Mouse (Mus musculus): ENCODE measurements at regions not wholly inside any gene's neighbourhood (a gene's known extent, or its start where the extent isn't known, plus 50 kb on each side); places are given as distances from the start of the nearest gene placed in this dataset.

- H3K9me3 ChIP-seq (ENCODE audit: control insufficient read depth, low read length): no peaks in the 10 kb centered on the region
- ATAC-seq (ENCODE audit: low read depth): no peak
- H3K27ac ChIP-seq (ENCODE audit: low read depth, low read length): no peak overlapping the region
- H3K27me3 ChIP-seq (ENCODE audit: control insufficient read depth, insufficient read depth, low read length): no peaks in the 10 kb centered on the region
- no peak overlapping the region for H3K4me2 ChIP-seq (ENCODE audit: low read depth, low read length)
- H3K4me3 ChIP-seq (ENCODE audit: low read depth, low read length): no peak overlapping the region
- H3K9ac ChIP-seq (replicated peaks; ENCODE audit: low read depth, low read length): no peak overlapping the region
- no peaks in the 10 kb centered on the region for H3K36me3 ChIP-seq (ENCODE audit: control insufficient read depth, insufficient read depth, low read length)
- no peaks in the 10 kb centered on the region for H3K4me1 ChIP-seq (ENCODE audit: control insufficient read depth, insufficient read depth, low read length)
- 65% methylated on average over 4 of the region's 4 CpGs for WGBS
These were observed 142.4 kb downstream of the Enc1 start for GRCm38 (mm10) chr13:97383351-97383750.

DNA sequence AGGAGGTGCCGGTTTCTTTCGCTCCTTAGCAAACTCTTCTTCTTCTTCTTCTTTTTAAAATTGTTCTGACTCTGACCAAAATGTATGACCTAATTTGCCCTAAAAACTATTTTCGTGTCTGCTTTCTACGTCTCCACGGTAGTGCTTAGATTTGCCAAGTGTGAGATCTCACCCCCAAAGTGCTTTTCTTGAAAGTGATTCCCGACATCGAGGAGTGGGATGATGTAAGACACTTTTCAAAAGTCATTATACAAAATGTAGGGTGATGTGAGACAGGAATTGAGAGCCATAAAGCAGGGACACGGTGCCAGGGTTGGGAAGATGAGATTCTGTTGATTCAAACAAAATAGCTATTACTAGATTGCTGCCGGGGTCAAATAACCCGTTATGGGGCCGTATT, 139.5 kb downstream of the Enc1 start:
- no peak overlapping the region for H3K4me2 ChIP-seq (ENCODE audit: low read depth, low read length)
- no peaks in the 10 kb centered on the region for H3K36me3 ChIP-seq (ENCODE audit: control insufficient read depth, insufficient read depth, low read length)
- 78% methylated on average over 11 of the region's 11 CpGs for WGBS
- no peaks in the 10 kb centered on the region for H3K9me3 ChIP-seq (ENCODE audit: control insufficient read depth, low read length)
- H3K27me3 ChIP-seq (ENCODE audit: control insufficient read depth, insufficient read depth, low read length): no peaks in the 10 kb centered on the region
- H3K9ac ChIP-seq (replicated peaks; ENCODE audit: low read depth, low read length): no peak overlapping the region
- no peak overlapping the region for H3K4me3 ChIP-seq (ENCODE audit: low read depth, low read length)
- no peak overlapping the region for H3K27ac ChIP-seq (ENCODE audit: low read depth, low read length)
- no peak for ATAC-seq (ENCODE audit: low read depth)
- H3K4me1 ChIP-seq (ENCODE audit: control insufficient read depth, insufficient read depth, low read length): no peaks in the 10 kb centered on the region

- 74% methylated on average over 6 of the region's 6 CpGs for WGBS
- Histone ChIP-seq H3K27me3 (ENCODE audit: control insufficient read depth, insufficient read depth, low read length) (no peaks in the 10 kb centered on the region), H3K4me2 (ENCODE audit: low read depth, low read length) (no peak overlapping the region), H3K4me1 (ENCODE audit: control insufficient read depth, insufficient read depth, low read length) (no peaks in the 10 kb centered on the region), H3K36me3 (ENCODE audit: control insufficient read depth, insufficient read depth, low read length) (no peaks in the 10 kb centered on the region), H3K4me3 (ENCODE audit: low read depth, low read length) (no peak overlapping the region), H3K9me3 (ENCODE audit: control insufficient read depth, low read length) (no peaks in the 10 kb centered on the region), H3K9ac (replicated peaks; ENCODE audit: low read depth, low read length) (no peak overlapping the region), H3K27ac (ENCODE audit: low read depth, low read length) (peak overlapping the region; percentile 28; the same call in 1 of the 2 replicates)
- ATAC-seq (ENCODE audit: low read depth): no peak
These were observed 135.3 kb downstream of the Enc1 start for GRCm38 (mm10) chr13:97376232-97376523.

DNA sequence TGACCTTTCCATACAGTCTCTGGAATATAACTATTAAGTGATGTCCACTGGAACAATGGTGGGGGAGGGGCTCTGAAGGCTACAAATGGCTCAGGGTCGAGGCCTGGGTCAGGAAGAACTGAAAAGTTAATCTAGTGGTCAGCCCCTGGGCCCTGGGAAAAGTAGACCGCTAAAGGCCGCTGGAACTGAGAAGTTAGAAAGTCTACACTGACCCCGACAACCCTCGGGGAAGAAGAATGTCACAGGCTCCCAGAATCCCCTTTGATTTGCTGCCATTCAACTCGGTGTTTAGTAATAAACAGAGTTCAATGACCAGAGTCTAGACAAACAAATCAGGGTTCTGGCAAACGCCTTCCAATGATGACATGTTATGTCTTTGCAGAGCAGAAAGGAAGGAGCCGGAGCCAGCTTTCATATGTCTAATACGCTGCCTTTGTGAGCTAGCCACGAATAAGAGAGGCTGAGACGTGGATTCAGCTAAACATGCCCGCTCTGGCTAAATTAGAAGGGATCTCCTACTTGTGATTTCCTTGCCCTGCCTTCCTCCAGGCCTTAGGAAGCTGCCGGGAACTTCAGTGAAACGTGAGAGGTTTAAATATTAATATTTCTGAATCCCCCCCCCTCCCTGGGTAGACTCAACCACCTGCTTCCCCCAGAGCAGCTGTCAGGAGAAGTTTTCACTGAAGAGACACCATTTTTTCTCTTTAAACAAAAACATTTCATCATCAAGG, 134.8 kb downstream of the Enc1 start:
- no peaks in the 10 kb centered on the region for H3K9me3 ChIP-seq (ENCODE audit: control insufficient read depth, low read length)
- no peaks in the 10 kb centered on the region for H3K27me3 ChIP-seq (ENCODE audit: control insufficient read depth, insufficient read depth, low read length)
- WGBS: 31% methylated on average over 14 of the region's 14 CpGs
- no peaks in the 10 kb centered on the region for H3K4me1 ChIP-seq (ENCODE audit: control insufficient read depth, insufficient read depth, low read length)
- H3K4me3 ChIP-seq (ENCODE audit: low read depth, low read length): no peak overlapping the region
- no peak overlapping the region for H3K4me2 ChIP-seq (ENCODE audit: low read depth, low read length)
- no peak overlapping the region for H3K27ac ChIP-seq (ENCODE audit: low read depth, low read length)
- no peaks in the 10 kb centered on the region for H3K36me3 ChIP-seq (ENCODE audit: control insufficient read depth, insufficient read depth, low read length)
- ATAC-seq (ENCODE audit: low read depth): no peak
- no peak overlapping the region for H3K9ac ChIP-seq (replicated peaks; ENCODE audit: low read depth, low read length)

DNA sequence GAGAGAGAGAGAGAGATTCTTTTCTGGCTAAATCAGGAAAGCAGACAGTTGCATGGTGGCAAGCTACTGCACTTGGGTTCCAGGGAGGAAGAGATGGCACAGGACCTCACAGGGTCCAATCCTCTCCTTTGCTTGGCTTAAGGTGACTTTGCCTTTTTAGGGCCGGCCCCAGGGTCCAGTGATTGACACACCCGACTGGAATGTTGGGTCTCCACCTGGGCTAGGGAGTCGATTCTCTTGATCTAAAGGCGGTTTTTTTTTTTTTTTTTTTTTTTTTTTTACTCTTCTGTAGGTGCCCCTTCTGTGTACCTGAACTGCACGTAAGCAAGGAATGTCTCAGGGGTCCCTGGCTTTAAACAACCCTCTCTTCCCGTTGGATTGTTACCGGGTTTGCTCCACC, 131.4 kb downstream of the Enc1 start:
- no peaks in the 10 kb centered on the region for H3K36me3 ChIP-seq (ENCODE audit: control insufficient read depth, insufficient read depth, low read length)
- 61% methylated on average over 6 of the region's 7 CpGs for WGBS
- no peak for ATAC-seq (ENCODE audit: low read depth)
- no peaks in the 10 kb centered on the region for H3K9me3 ChIP-seq (ENCODE audit: control insufficient read depth, low read length)
- no peaks in the 10 kb centered on the region for H3K27me3 ChIP-seq (ENCODE audit: control insufficient read depth, insufficient read depth, low read length)
- no peaks in the 10 kb centered on the region for H3K4me1 ChIP-seq (ENCODE audit: control insufficient read depth, insufficient read depth, low read length)
- H3K9ac ChIP-seq (replicated peaks; ENCODE audit: low read depth, low read length): no peak overlapping the region
- H3K27ac ChIP-seq (ENCODE audit: low read depth, low read length): no peak overlapping the region
- H3K4me3 ChIP-seq (ENCODE audit: low read depth, low read length): no peak overlapping the region
- H3K4me2 ChIP-seq (ENCODE audit: low read depth, low read length): no peak overlapping the region

DNA sequence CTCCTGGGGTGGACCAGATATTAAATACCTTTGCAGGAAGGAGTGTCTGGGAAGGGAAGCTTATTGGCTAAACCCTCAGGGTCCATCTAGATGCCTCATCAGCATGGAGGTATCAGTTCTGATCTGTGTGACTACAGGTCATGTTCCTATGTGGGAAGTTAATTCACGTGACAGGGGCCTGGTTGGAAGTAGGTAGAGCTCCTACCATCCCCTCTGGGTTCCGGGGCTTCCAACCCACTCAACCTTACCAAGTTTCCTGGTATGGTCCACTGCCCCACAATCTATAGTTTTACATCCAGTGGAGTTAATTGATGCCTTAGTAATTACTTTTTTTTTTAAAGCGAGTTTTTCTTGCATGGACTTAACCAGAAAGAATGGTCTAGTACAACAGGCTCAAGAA, 130.3 kb downstream of the Enc1 start:
- ATAC-seq (ENCODE audit: low read depth): no peak
- Histone ChIP-seq H3K4me3 (ENCODE audit: low read depth, low read length) (no peak overlapping the region), H3K4me2 (ENCODE audit: low read depth, low read length) (no peak overlapping the region), H3K36me3 (ENCODE audit: control insufficient read depth, insufficient read depth, low read length) (no peaks in the 10 kb centered on the region), H3K27ac (ENCODE audit: low read depth, low read length) (no peak overlapping the region), H3K9ac (replicated peaks; ENCODE audit: low read depth, low read length) (no peak overlapping the region), H3K4me1 (ENCODE audit: control insufficient read depth, insufficient read depth, low read length) (no peaks in the 10 kb centered on the region), H3K9me3 (ENCODE audit: control insufficient read depth, low read length) (no peaks in the 10 kb centered on the region), H3K27me3 (ENCODE audit: control insufficient read depth, insufficient read depth, low read length) (no peaks in the 10 kb centered on the region)
- WGBS: 87% methylated on average over 3 of the region's 3 CpGs

DNA sequence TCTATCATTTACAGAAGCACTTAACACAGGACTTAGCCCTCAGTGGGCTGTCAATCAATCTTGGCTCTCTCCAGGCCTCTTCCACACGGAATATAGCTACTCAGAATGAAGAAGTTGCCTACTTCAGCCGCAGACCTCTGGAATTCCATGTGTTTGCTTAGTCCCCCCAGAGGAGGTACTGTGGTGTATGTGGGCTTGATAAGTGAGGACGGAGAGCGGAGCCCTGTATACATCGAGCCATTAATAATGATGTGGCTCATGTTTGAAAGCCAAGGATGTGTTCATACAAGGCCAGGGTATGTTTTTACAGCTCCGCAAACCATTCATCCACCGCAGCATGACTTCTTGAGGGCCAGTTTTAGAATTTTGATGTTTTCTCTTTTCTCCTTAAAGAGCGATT, 125.8 kb downstream of the Enc1 start:
- no peak overlapping the region for H3K27ac ChIP-seq (ENCODE audit: low read depth, low read length)
- H3K4me2 ChIP-seq (ENCODE audit: low read depth, low read length): no peak overlapping the region
- H3K9ac ChIP-seq (replicated peaks; ENCODE audit: low read depth, low read length): no peak overlapping the region
- H3K4me1 ChIP-seq (ENCODE audit: control insufficient read depth, insufficient read depth, low read length): peaks cover 10% of the 10 kb centered on the region; the same call in 1 of the 2 replicates
- H3K9me3 ChIP-seq (ENCODE audit: control insufficient read depth, low read length): no peaks in the 10 kb centered on the region
- WGBS: 80% methylated on average over 8 of the region's 8 CpGs
- no peaks in the 10 kb centered on the region for H3K27me3 ChIP-seq (ENCODE audit: control insufficient read depth, insufficient read depth, low read length)
- no peak overlapping the region for H3K4me3 ChIP-seq (ENCODE audit: low read depth, low read length)
- ATAC-seq (ENCODE audit: low read depth): no peak
- no peaks in the 10 kb centered on the region for H3K36me3 ChIP-seq (ENCODE audit: control insufficient read depth, insufficient read depth, low read length)

GRCm38 (mm10) chr13:97365557-97366244, 124.8 kb downstream of the Enc1 start:
- no peak overlapping the region for H3K9ac ChIP-seq (replicated peaks; ENCODE audit: low read depth, low read length)
- peak; percentile 88 for ATAC-seq (ENCODE audit: low read depth)
- no peaks in the 10 kb centered on the region for H3K36me3 ChIP-seq (ENCODE audit: control insufficient read depth, insufficient read depth, low read length)
- 18% methylated on average over 18 of the region's 18 CpGs for WGBS
- peaks cover 10% of the 10 kb centered on the region; the same call in 1 of the 2 replicates for H3K4me1 ChIP-seq (ENCODE audit: control insufficient read depth, insufficient read depth, low read length)
- no peak overlapping the region for H3K4me3 ChIP-seq (ENCODE audit: low read depth, low read length)
- H3K27me3 ChIP-seq (ENCODE audit: control insufficient read depth, insufficient read depth, low read length): no peaks in the 10 kb centered on the region
- H3K27ac ChIP-seq (ENCODE audit: low read depth, low read length): no peak overlapping the region; the same call in 1 of the 2 replicates
- H3K9me3 ChIP-seq (ENCODE audit: control insufficient read depth, low read length): no peaks in the 10 kb centered on the region
- no peak overlapping the region for H3K4me2 ChIP-seq (ENCODE audit: low read depth, low read length)

GRCm38 (mm10) chr13:97365004-97365403, 124.1 kb downstream of the Enc1 start:
- H3K4me3 ChIP-seq (ENCODE audit: low read depth, low read length): no peak overlapping the region
- H3K36me3 ChIP-seq (ENCODE audit: control insufficient read depth, insufficient read depth, low read length): no peaks in the 10 kb centered on the region
- no peaks in the 10 kb centered on the region for H3K27me3 ChIP-seq (ENCODE audit: control insufficient read depth, insufficient read depth, low read length)
- H3K4me2 ChIP-seq (ENCODE audit: low read depth, low read length): no peak overlapping the region
- no peak for ATAC-seq (ENCODE audit: low read depth)
- 79% methylated on average over 9 of the region's 9 CpGs for WGBS
- no peaks in the 10 kb centered on the region for H3K9me3 ChIP-seq (ENCODE audit: control insufficient read depth, low read length)
- H3K9ac ChIP-seq (replicated peaks; ENCODE audit: low read depth, low read length): no peak overlapping the region
- H3K27ac ChIP-seq (ENCODE audit: low read depth, low read length): no peak overlapping the region; the same call in 1 of the 2 replicates
- peaks cover 10% of the 10 kb centered on the region; the same call in 1 of the 2 replicates for H3K4me1 ChIP-seq (ENCODE audit: control insufficient read depth, insufficient read depth, low read length)
